Mouse (Mus musculus): ENCODE data around the gene Eaf1.

Eaf1 gene

GRCm38 (mm10) chr14:31496241-31496646, 2.0 kb downstream of the Eaf1 start:
- TF ChIP-seq GATA4 (IDR thresholded peaks at IDR 0.05; ENCODE audit: insufficient replicate concordance, low read length), result no peak

- no peak for TF ChIP-seq GATA4 (IDR thresholded peaks at IDR 0.05; ENCODE audit: insufficient replicate concordance, low read length)
Observed at GRCm38 (mm10) chr14:31499526-31499925, 5.3 kb downstream of the Eaf1 start.

- TF ChIP-seq GATA4 (IDR thresholded peaks at IDR 0.05; ENCODE audit: insufficient replicate concordance, low read length), result no peak
Observed at GRCm38 (mm10) chr14:31503406-31503805, 9.2 kb downstream of the Eaf1 start.

- no peak for TF ChIP-seq GATA4 (IDR thresholded peaks at IDR 0.05; ENCODE audit: insufficient replicate concordance, low read length)
Observed at GRCm38 (mm10) chr14:31506456-31506855, 12.3 kb downstream of the Eaf1 start.

GRCm38 (mm10) chr14:31509911-31510310, 15.7 kb downstream of the Eaf1 start:
- TF ChIP-seq GATA4 (IDR thresholded peaks at IDR 0.05; ENCODE audit: insufficient replicate concordance, low read length), result no peak

GRCm38 (mm10) chr14:31510322-31510721, 16.1 kb downstream of the Eaf1 start:
- no peak for TF ChIP-seq GATA4 (IDR thresholded peaks at IDR 0.05; ENCODE audit: insufficient replicate concordance, low read length)

- no peak for TF ChIP-seq GATA4 (IDR thresholded peaks at IDR 0.05; ENCODE audit: insufficient replicate concordance, low read length)
Observed at GRCm38 (mm10) chr14:31515895-31516294, 21.7 kb downstream of the Eaf1 start.

GRCm38 (mm10) chr14:31519165-31519564, 25.0 kb downstream of the Eaf1 start:
- no peak for TF ChIP-seq GATA4 (IDR thresholded peaks at IDR 0.05; ENCODE audit: insufficient replicate concordance, low read length)

GRCm38 (mm10) chr14:31521318-31521717, 27.1 kb downstream of the Eaf1 start:
- no peak for TF ChIP-seq GATA4 (IDR thresholded peaks at IDR 0.05; ENCODE audit: insufficient replicate concordance, low read length)

- no peak for TF ChIP-seq GATA4 (IDR thresholded peaks at IDR 0.05; ENCODE audit: insufficient replicate concordance, low read length)
Observed at GRCm38 (mm10) chr14:31525040-31525810, 31.0 kb downstream of the Eaf1 start.

- no peak for TF ChIP-seq GATA4 (IDR thresholded peaks at IDR 0.05; ENCODE audit: insufficient replicate concordance, low read length)
Observed at GRCm38 (mm10) chr14:31530847-31531246, 36.6 kb downstream of the Eaf1 start.

- no peak for TF ChIP-seq GATA4 (IDR thresholded peaks at IDR 0.05; ENCODE audit: insufficient replicate concordance, low read length)
Observed at GRCm38 (mm10) chr14:31531506-31532148, 37.4 kb downstream of the Eaf1 start.

GRCm38 (mm10) chr14:31532656-31533055, 38.5 kb downstream of the Eaf1 start:
- no peak for TF ChIP-seq GATA4 (IDR thresholded peaks at IDR 0.05; ENCODE audit: insufficient replicate concordance, low read length)

- no peak for TF ChIP-seq GATA4 (IDR thresholded peaks at IDR 0.05; ENCODE audit: insufficient replicate concordance, low read length)
Observed at GRCm38 (mm10) chr14:31537298-31537697, 43.1 kb downstream of the Eaf1 start.

GRCm38 (mm10) chr14:31543885-31544442, 49.8 kb downstream of the Eaf1 start:
- TF ChIP-seq GATA4 (IDR thresholded peaks at IDR 0.05; ENCODE audit: insufficient replicate concordance, low read length), result no peak

- TF ChIP-seq GATA4 (IDR thresholded peaks at IDR 0.05; ENCODE audit: insufficient replicate concordance, low read length), result no peak
Observed at GRCm38 (mm10) chr14:31555021-31555420, 60.8 kb downstream of the Eaf1 start.
